Mouse (Mus musculus) layer of hippocampus, adult 8-10 months (tissue): ENCODE measurements at regions not wholly inside any gene's neighbourhood (a gene's known extent, or its start where the extent isn't known, plus 50 kb on each side); places are given as distances from the start of the nearest gene placed in this dataset.

Source experiments
- DNase-seq, 2 experiments: peaks; one replicate each; pipeline ENCODE4 v3.0.0; 2022; ENCODE audit warnings: low spot score in 2 of 2

GRCm38 (mm10) chr8:17596559-17596958 lies 1381.5 kb downstream of the Defb40 start:
- no peak for DNase-seq

- DNase-seq = no peak
Measured at GRCm38 (mm10) chr8:17594607-17595006, 1383.4 kb downstream of the Defb40 start.

GRCm38 (mm10) chr8:17590135-17590534 lies 1387.9 kb downstream of the Defb40 start:
- no peak for DNase-seq

GRCm38 (mm10) chr8:17588189-17588588 lies 1389.9 kb downstream of the Defb40 start:
- DNase-seq = no peak

GRCm38 (mm10) chr8:17587261-17587861 lies 1390.7 kb downstream of the Defb40 start:
- no peak for DNase-seq
